ENCODE assay signal across 8 mouse cellular contexts in the genomic region with DNA sequence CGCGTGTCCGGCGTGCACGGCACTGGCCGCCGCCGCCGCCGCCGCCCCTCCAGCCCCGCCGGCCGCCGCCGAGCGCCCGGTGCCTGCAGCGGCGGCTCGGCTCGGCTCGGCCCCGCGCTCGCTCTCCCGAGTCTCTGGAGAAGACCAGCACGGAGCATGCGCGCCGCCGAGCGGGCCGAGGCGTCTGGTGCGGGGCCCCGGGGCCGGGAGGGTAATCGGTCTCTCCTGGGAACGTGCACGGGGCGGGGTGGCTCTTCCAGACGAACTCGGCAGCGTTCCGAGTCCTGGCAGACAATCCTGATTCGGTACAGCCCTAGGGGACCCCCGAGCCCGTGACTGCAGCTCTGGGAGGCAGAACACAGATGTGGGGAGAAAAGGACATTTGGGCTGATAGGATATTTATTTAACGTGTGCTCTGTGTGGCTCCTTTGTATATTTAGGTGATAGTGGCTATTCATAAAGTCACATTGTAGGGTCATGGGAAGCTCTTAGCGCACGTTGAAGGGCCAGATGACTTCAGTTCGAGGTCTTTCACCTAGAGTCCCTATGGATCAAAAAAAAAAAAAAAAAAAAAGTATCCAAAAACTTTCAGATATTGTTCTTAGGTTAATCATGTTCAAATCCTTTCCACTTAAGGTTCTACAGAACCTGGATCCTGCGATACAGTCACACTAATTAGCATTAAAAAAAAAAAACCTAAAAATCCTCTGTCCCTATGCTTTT. TPM values are rescaled to one million over a fixed set of nuclear protein-coding genes. Genes with fewer than 3 reads are reported as not detected.
A peak's percentile ranks its signal among the peaks of the same experiment; 100 is the strongest.
DNase-seq lines count a peak whose midpoint lies in the region; ATAC-seq and TF ChIP-seq lines count a peak whose summit lies in the region.

No protein-coding gene starts in this region.

- H3K27me3 ChIP-seq in ES-Bruce4 (ENCODE audit: control insufficient read depth, insufficient read depth, low read length, poor library complexity, severe bottlenecking): no peaks in the 10 kb centered on the region; the same call in 1 of the 2 replicates
- H3K27me3 ChIP-seq in forebrain, embryonic 11.5 days (ENCODE audit: control insufficient read depth, insufficient read depth, low read length): no peaks in the 10 kb centered on the region
- no peaks in the 10 kb centered on the region for H3K27me3 ChIP-seq in heart, embryonic 16.5 days (ENCODE audit: control insufficient read depth, insufficient read depth, low read length)
- no peaks in the 10 kb centered on the region for H3K27me3 ChIP-seq in liver, postnatal 0 days (ENCODE audit: insufficient read depth, low read length)
- H3K27me3 ChIP-seq in neural tube, embryonic 14.5 days (ENCODE audit: control insufficient read depth, insufficient read depth, low read length): no peaks in the 10 kb centered on the region

- ATAC-seq in forebrain, embryonic 11.5 days (replicated peaks; ENCODE audit: low FRiP score): peak; percentile 92
- ATAC-seq in heart, embryonic 16.5 days (replicated peaks; ENCODE audit: extremely low read depth, insufficient read depth, low FRiP score): peak; percentile 86
- peak; percentile 79 for ATAC-seq in liver, postnatal 0 days
- ATAC-seq in neural tube, embryonic 14.5 days (ENCODE audit: low read depth): peak; percentile 92

- no peak for TF ChIP-seq EP300 in ES-Bruce4 (IDR thresholded peaks at IDR 0.05; ENCODE audit: insufficient read depth, low read depth, low read length)
- TF ChIP-seq EP300 in liver, postnatal 0 days (IDR thresholded peaks at IDR 0.05; ENCODE audit: low read depth): no peak

- peak overlapping the region; percentile 91 for H3K4me3 ChIP-seq in ES-Bruce4 (ENCODE audit: low read depth, low read length)
- H3K4me3 ChIP-seq in forebrain, embryonic 11.5 days (ENCODE audit: low read depth, low read length): peak overlapping the region; percentile 94
- peak overlapping the region; percentile 97 for H3K4me3 ChIP-seq in heart, embryonic 16.5 days (ENCODE audit: low read length)
- H3K4me3 ChIP-seq in liver, postnatal 0 days (ENCODE audit: low read depth, low read length): peak overlapping the region; percentile 87
- peak overlapping the region; percentile 97 for H3K4me3 ChIP-seq in neural tube, embryonic 14.5 days (ENCODE audit: low read depth, low read length)

- no peak for TF ChIP-seq POLR2A in ES-Bruce4 (IDR thresholded peaks at IDR 0.05; ENCODE audit: insufficient read depth, low read length)

- under 1% methylated on average over 42 of the region's 54 CpGs for WGBS in forebrain, embryonic 11.5 days
- whole genome bisulfite sequencing in heart, embryonic 16.5 days: 1% methylated on average over 54 of the region's 54 CpGs
- WGBS in liver, postnatal 0 days (ENCODE audit: insufficient replicate concordance): under 1% methylated on average over 37 of the region's 54 CpGs
- under 1% methylated on average over 43 of the region's 54 CpGs for WGBS in neural tube, embryonic 14.5 days

- no peak for TF ChIP-seq CTCF in ES-Bruce4 (IDR thresholded peaks at IDR 0.05; ENCODE audit: low read depth, low read length)
- peak; percentile 32 for TF ChIP-seq CTCF in liver, postnatal 0 days (IDR thresholded peaks at IDR 0.05; ENCODE audit: low read depth)

- H3K4me1 ChIP-seq in ES-Bruce4 (ENCODE audit: control insufficient read depth, insufficient read depth, low read length): no peaks in the 10 kb centered on the region
- peaks cover 2% of the 10 kb centered on the region; the same call in 1 of the 2 replicates for H3K4me1 ChIP-seq in forebrain, embryonic 11.5 days (replicated peaks; ENCODE audit: control insufficient read depth, insufficient read depth, low read length)
- H3K4me1 ChIP-seq in heart, embryonic 16.5 days (ENCODE audit: control insufficient read depth, insufficient read depth, low read length): peaks cover 18% of the 10 kb centered on the region
- H3K4me1 ChIP-seq in liver, postnatal 0 days (ENCODE audit: insufficient read depth): peaks cover 14% of the 10 kb centered on the region
- peaks cover 10% of the 10 kb centered on the region for H3K4me1 ChIP-seq in neural tube, embryonic 14.5 days (ENCODE audit: control insufficient read depth, insufficient read depth, low read length)

- H3K9ac ChIP-seq in ES-Bruce4 (ENCODE audit: low read depth, poor library complexity, severe bottlenecking): peak overlapping the region; percentile 98
- peak overlapping the region; percentile 98 for H3K9ac ChIP-seq in forebrain, embryonic 11.5 days (ENCODE audit: low read length)
- peak overlapping the region; percentile 100 for H3K9ac ChIP-seq in heart, embryonic 16.5 days (ENCODE audit: low read length)
- H3K9ac ChIP-seq in liver, postnatal 0 days (replicated peaks): peak overlapping the region; percentile 96
- H3K9ac ChIP-seq in neural tube, embryonic 14.5 days (replicated peaks; ENCODE audit: low read depth, low read length): peak overlapping the region; percentile 95

- no peaks in the 10 kb centered on the region for H3K9me3 ChIP-seq in ES-Bruce4 (replicated peaks; ENCODE audit: control insufficient read depth, insufficient read depth, low read length, poor library complexity, severe bottlenecking)
- no peaks in the 10 kb centered on the region for H3K9me3 ChIP-seq in forebrain, embryonic 11.5 days (ENCODE audit: control insufficient read depth, low read length)
- H3K9me3 ChIP-seq in heart, embryonic 16.5 days (replicated peaks; ENCODE audit: control insufficient read depth, low read length): no peaks in the 10 kb centered on the region
- H3K9me3 ChIP-seq in liver, postnatal 0 days (ENCODE audit: low read length): no peaks in the 10 kb centered on the region
- H3K9me3 ChIP-seq in neural tube, embryonic 14.5 days (ENCODE audit: control insufficient read depth, low read length): no peaks in the 10 kb centered on the region

- H3K4me2 ChIP-seq in forebrain, embryonic 11.5 days (ENCODE audit: low read depth, low read length, severe bottlenecking): peak overlapping the region; percentile 81
- H3K4me2 ChIP-seq in heart, embryonic 16.5 days (ENCODE audit: low read depth, low read length): peak overlapping the region; percentile 60
- H3K4me2 ChIP-seq in liver, postnatal 0 days (ENCODE audit: low read depth, low read length): peak overlapping the region; percentile 74
- peak overlapping the region; percentile 51 for H3K4me2 ChIP-seq in neural tube, embryonic 14.5 days (ENCODE audit: low read depth, low read length)

- peak; percentile 75 for DNase-seq in c-Kit-positive CD71-positive TER-119-negative erythroid progenitor cells, embryonic 14.5 days (ENCODE audit: low read depth)
- DNase-seq in forebrain, embryonic 11.5 days (ENCODE audit: low spot score): peak; percentile 94
- DNase-seq in kidney, postnatal 36 days: peak; percentile 88 to 94
- peak; percentile 91 for DNase-seq in liver, postnatal 0 days
- DNase-seq in testis, postnatal 10 days (ENCODE audit: low spot score): peak; percentile 90

- H3K36me3 ChIP-seq in ES-Bruce4 (ENCODE audit: control insufficient read depth, insufficient read depth, low read length, poor library complexity, severe bottlenecking): no peaks in the 10 kb centered on the region
- no peaks in the 10 kb centered on the region for H3K36me3 ChIP-seq in forebrain, embryonic 11.5 days (ENCODE audit: control insufficient read depth, insufficient read depth, low read length)
- no peaks in the 10 kb centered on the region for H3K36me3 ChIP-seq in heart, embryonic 16.5 days (ENCODE audit: control insufficient read depth, insufficient read depth)
- no peaks in the 10 kb centered on the region for H3K36me3 ChIP-seq in liver, postnatal 0 days (replicated peaks; ENCODE audit: insufficient read depth, low read length)
- H3K36me3 ChIP-seq in neural tube, embryonic 14.5 days (ENCODE audit: control insufficient read depth, insufficient read depth, low read length): no peaks in the 10 kb centered on the region

- H3K27ac ChIP-seq in ES-Bruce4 (ENCODE audit: insufficient read depth, low read length): no peak overlapping the region
- H3K27ac ChIP-seq in forebrain, embryonic 11.5 days (ENCODE audit: low read depth, low read length): peak overlapping the region; percentile 84
- peak overlapping the region; percentile 98 for H3K27ac ChIP-seq in heart, embryonic 16.5 days (ENCODE audit: low read length)
- H3K27ac ChIP-seq in liver, postnatal 0 days (ENCODE audit: low read depth): peak overlapping the region; percentile 99
- H3K27ac ChIP-seq in neural tube, embryonic 14.5 days (ENCODE audit: low read depth, low read length): peak overlapping the region; percentile 98

RNA-seq across cellular contexts. Expression of gene Sos2, which starts 0.6 kb away (rescaled TPM):
- 21.2 and 21.6 TPM in 2 replicates for polyA plus RNA-seq in ES-Bruce4 (2011; ENCODE audit: insufficient read depth, insufficient read length, low read depth, missing spikeins)
- 13.1 and 13.3 TPM in 2 replicates for polyA plus RNA-seq in forebrain, embryonic 11.5 days (2014; fragmentation: Nextera tagmentation; extraction: Ambion mirVana)
- polyA plus RNA-seq in heart, embryonic 16.5 days (2015; fragmentation: Nextera tagmentation; extraction: Ambion mirVana): 7.1 and 7.6 TPM in 2 replicates
- polyA plus RNA-seq in liver, postnatal 0 days (2015; fragmentation: Nextera tagmentation; extraction: Ambion mirVana): 2.9 and 3.5 TPM in 2 replicates
- polyA plus RNA-seq in neural tube, embryonic 14.5 days (2014; fragmentation: Nextera tagmentation; extraction: Ambion mirVana): 17.8 and 18.1 TPM in 2 replicates

RNA-seq across cellular contexts. Expression of gene L2hgdh, which starts 42.4 kb away (rescaled TPM):
- polyA plus RNA-seq in ES-Bruce4 (2011; ENCODE audit: insufficient read depth, insufficient read length, low read depth, missing spikeins): 25.6 and 26.2 TPM in 2 replicates
- polyA plus RNA-seq in forebrain, embryonic 11.5 days (2014; fragmentation: Nextera tagmentation; extraction: Ambion mirVana): 16.3 TPM in 2 replicates
- polyA plus RNA-seq in heart, embryonic 16.5 days (2015; fragmentation: Nextera tagmentation; extraction: Ambion mirVana): 18.4 and 18.5 TPM in 2 replicates
- polyA plus RNA-seq in liver, postnatal 0 days (2015; fragmentation: Nextera tagmentation; extraction: Ambion mirVana): 10.4 and 10.5 TPM in 2 replicates
- 10.4 and 11.4 TPM in 2 replicates for polyA plus RNA-seq in neural tube, embryonic 14.5 days (2014; fragmentation: Nextera tagmentation; extraction: Ambion mirVana)

RNA-seq across cellular contexts. Expression of gene Atp5s, which starts 42.5 kb away (rescaled TPM):
- polyA plus RNA-seq in ES-Bruce4 (2011; ENCODE audit: insufficient read depth, insufficient read length, low read depth, missing spikeins): 28.4 and 30.4 TPM in 2 replicates
- polyA plus RNA-seq in forebrain, embryonic 11.5 days (2014; fragmentation: Nextera tagmentation; extraction: Ambion mirVana): 18.9 and 23.6 TPM in 2 replicates
- polyA plus RNA-seq in heart, embryonic 16.5 days (2015; fragmentation: Nextera tagmentation; extraction: Ambion mirVana): 35.4 and 39.2 TPM in 2 replicates
- 18.3 and 20.3 TPM in 2 replicates for polyA plus RNA-seq in liver, postnatal 0 days (2015; fragmentation: Nextera tagmentation; extraction: Ambion mirVana)
- polyA plus RNA-seq in neural tube, embryonic 14.5 days (2014; fragmentation: Nextera tagmentation; extraction: Ambion mirVana): 37.3 and 44.9 TPM in 2 replicates
